Mouse (Mus musculus) Patski (cell line): ENCODE results near the gene Poc1a. TPM values are rescaled to one million over a fixed set of nuclear protein-coding genes. Genes with fewer than 3 reads are reported as not detected.

Experiments used
- ATAC-seq: fragments of 100-300 bp; one replicate; pipeline ENCODE4 v1.8.0; 2021
- CTCF ChIA-PET: fragments of 350-600 bp; sonication (Branson Sonifier 250); formaldehyde crosslinking; loops from one replicate; lab custom pipeline; 2022; ENCODE audit warnings: inconsistent platforms; lab: Charles Lee
- POLR2A ChIA-PET: fragments of 350-600 bp; sonication (Branson Sonifier 250); formaldehyde crosslinking; loops from one replicate; lab custom pipeline; 2022; ENCODE audit warnings: antibody characterized with exemption, inconsistent platforms; lab: Charles Lee
- DNase-seq: peaks from one replicate; pipeline ENCODE4 v3.0.0-alpha.2; 2011; ENCODE audit warnings: low read depth, low spot score
- H3K27me3 ChIP-seq: fragments of 371-371 bp; one replicate; pipeline ENCODE4 v1.5.1; 2021
- CTCF ChIP-seq: fragments of 100-300 bp; IDR thresholded peaks from one replicate; pipeline ENCODE4 v1.5.1; 2021
- in situ Hi-C: fragments of 300-500 bp; cut with MboI; formaldehyde crosslinking; loops from 3 replicates; pipeline ENCODE4 v1.11.1; 2018; ENCODE audit warnings: low pct_unique_long_range_greater_than_20kb, mixed read lengths
- polyA plus RNA-seq: library from polyadenylated mRNA; unstranded; gene quantifications from one replicate; pipeline ENCODE4 v1.2.3, GENCODE M21; 2021

Poc1a gene
- polyA plus RNA-seq, 1 experiment from 2014 or later, result 9.9 TPM

- H3K27me3 ChIP-seq, result no peaks in the 10 kb centered on the region
- in situ Hi-C loops, result no loop called here
- ATAC-seq (no peak), DNase-seq (no peak)
- TF ChIP-seq CTCF, result no peak
- ChIA-PET POLR2A (interaction anchor here (1.2 kb wide), 1 partner anchor 131 kb away, joined by 4 read pairs; no protein-coding TSS in a partner anchor), CTCF (interaction anchor here (0.9 to 9.2 kb wide), 6 partner anchors 15 to 186 kb away, joined by 3 to 76 read pairs (median 5); partner anchors contain the start of genes Dusp7 and Parp3)
Observed at GRCm38 (mm10) chr9:106290636-106291122, 9.8 kb downstream of the Poc1a start.

DNA sequence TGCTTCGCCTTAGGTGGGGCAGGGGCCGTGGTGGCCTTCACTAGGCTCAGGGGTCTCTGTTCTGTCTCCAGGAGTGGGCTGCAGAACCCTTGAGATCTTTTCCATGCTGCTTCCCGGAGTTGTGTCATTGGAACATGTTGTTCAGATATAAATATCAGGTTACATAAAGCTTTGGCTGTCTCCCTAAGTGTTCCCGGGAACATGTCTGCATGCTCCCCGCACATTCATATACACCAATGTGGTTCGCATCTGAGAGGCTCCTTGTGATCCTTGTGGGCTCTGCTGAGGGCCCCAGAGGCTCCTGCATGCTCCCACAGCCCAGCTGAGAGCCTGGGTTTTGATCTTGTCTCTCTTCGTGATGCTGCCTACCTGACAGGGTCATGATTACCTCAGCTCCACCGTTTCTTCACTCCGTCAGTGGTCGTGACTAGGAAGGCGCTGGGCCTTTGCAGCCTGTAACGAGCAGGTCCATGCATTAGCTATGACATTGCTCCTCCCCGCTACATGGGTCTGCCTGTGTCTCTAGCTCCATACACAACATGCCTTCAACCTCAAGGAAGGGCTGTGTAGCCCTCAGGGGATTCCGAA is 12.8 kb downstream of the Poc1a start:
- TF ChIP-seq CTCF, result no peak
- DNase-seq (no peak), ATAC-seq (no peak)
- POLR2A ChIA-PET, result no interaction called here
- no peaks in the 10 kb centered on the region for H3K27me3 ChIP-seq
- in situ Hi-C loops, result no loop called here
- CTCF ChIA-PET, result interaction anchor here (1.0 to 1.1 kb wide), 2 partner anchors 128 to 183 kb away, joined by 3 read pairs; partner anchors contain the start of gene Rrp9

- ATAC-seq, result no peak
- no peak for DNase-seq
- no peaks in the 10 kb centered on the region for H3K27me3 ChIP-seq
- TF ChIP-seq CTCF, result no peak
- ChIA-PET POLR2A (no interaction called here), CTCF (interaction anchor here (1.0 kb wide), 1 partner anchor 10 kb away, joined by 3 read pairs; no protein-coding TSS in a partner anchor)
- in situ Hi-C loops, result no loop called here
Observed at GRCm38 (mm10) chr9:106296637-106297174, 15.8 kb downstream of the Poc1a start.

DNA sequence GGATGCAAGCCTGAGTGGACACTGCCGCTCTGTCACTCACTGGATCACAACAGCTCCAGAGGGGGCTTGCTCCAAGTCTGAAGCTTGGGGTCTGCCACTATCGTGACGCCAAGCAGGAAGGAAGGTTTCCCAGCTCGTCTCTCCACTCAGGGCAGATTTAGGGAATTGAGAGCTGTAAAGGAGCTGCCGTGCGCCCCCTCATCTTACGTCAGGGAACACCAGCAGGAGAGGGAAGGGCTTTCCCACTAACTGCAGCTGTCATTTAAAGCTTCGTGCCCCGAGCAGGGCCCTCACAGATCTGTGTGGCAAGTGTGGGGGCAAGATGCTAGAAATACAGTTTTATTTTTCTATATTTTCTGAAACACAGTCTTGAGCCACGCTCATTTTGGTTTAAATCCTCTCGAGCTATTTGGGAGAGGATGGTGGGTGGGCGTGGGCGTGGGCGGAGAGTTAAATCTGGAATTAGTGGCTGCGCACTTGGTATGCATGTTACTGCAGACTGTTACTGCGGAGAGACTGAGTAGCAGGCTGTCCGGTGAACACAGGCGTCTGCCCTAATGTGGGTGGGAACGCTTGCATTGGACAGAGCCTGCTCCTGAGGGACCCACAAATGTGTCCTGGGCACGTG is 19.4 kb downstream of the Poc1a start:
- ChIA-PET POLR2A (no interaction called here), CTCF (interaction anchor here (1.7 kb wide), 1 partner anchor 121 kb away, joined by 7 read pairs; no protein-coding TSS in a partner anchor)
- TF ChIP-seq CTCF, result no peak
- no peak for ATAC-seq
- in situ Hi-C loops, result no loop called here
- no peaks in the 10 kb centered on the region for H3K27me3 ChIP-seq
- DNase-seq, result no peak

GRCm38 (mm10) chr9:106300949-106301348 is 20.1 kb downstream of the Poc1a start:
- ATAC-seq (no peak), DNase-seq (no peak)
- CTCF ChIA-PET, result no interaction called here
- no peaks in the 10 kb centered on the region for H3K27me3 ChIP-seq
- POLR2A ChIA-PET, result no interaction called here
- TF ChIP-seq CTCF, result no peak
- in situ Hi-C loops, result no loop called here

DNA sequence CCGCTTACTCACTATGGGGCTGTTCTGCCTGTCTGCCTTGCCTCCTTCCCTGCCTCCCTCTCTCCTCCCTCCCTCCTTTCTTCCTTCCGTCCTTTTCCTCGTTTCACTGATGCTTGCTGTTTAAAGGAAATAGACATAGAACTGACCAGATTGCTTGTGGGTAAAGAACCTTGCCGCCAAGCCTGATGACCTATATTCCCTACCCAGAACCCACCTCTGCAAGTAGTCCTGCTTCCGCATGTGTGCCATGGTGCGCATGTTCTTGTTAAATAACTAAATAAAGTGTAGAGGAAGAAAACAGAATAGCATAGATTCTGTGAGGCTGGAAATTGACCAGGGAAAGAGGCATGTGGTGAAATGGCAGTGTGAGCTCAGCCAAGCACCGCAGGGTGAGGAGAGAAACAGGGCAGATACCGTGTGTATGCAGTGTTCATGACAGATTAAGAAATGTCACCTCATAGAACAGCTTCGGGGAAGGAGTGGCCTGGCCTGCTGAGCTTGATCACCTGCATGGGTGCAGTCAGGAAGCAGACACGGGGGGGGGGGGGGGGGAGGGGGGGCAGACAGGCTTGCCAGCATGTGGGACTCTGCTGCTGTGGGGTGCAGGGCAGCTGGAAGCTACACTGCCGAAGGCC is 20.7 kb downstream of the Poc1a start:
- ATAC-seq, result no peak
- in situ Hi-C loops, result no loop called here
- ChIA-PET CTCF (no interaction called here), POLR2A (no interaction called here)
- DNase-seq, result no peak
- no peak for TF ChIP-seq CTCF
- no peaks in the 10 kb centered on the region for H3K27me3 ChIP-seq

DNA sequence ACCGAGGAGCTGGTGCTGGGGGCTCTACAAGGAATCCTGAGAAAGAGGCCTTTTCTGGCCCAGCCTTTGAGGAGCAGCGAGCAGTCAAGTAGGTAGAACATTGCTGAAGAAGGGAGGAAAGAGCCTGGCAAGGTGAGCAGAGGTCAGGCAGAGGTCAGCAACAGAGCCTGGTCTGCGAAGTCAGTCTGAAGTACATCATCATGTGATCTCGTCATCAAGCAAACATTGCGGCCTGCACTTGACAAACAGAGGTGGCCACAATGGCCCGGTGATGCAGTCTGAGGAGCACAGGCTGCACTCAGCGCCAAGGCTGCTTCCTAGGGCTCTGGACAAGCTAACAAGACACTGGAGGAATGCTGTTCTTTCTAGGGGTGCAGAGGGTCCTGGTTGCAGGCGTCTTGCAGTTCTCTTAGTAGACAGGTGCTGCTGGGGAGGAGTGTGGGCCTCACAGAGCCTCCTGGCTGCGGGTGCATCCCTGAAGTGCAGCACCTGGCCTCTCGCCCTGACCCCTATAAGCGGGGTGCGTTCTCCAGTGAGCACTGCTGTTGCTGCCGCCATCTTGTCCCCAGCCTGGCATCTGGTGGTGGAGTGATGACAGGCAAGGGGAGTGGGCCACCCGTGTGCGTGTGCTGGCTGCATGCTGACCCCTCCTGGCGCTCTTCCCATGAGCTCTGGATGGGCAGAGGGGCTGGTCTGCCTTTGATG is 21.7 kb downstream of the Poc1a start:
- DNase-seq (no peak), ATAC-seq (no peak)
- in situ Hi-C loops, result no loop called here
- POLR2A ChIA-PET, result no interaction called here
- TF ChIP-seq CTCF, result no peak
- H3K27me3 ChIP-seq, result no peaks in the 10 kb centered on the region
- CTCF ChIA-PET, result interaction anchor here (0.9 to 7.4 kb wide), 4 partner anchors 13 to 174 kb away, joined by 3 to 82 read pairs (median 4); partner anchors contain the start of gene Parp3

DNA sequence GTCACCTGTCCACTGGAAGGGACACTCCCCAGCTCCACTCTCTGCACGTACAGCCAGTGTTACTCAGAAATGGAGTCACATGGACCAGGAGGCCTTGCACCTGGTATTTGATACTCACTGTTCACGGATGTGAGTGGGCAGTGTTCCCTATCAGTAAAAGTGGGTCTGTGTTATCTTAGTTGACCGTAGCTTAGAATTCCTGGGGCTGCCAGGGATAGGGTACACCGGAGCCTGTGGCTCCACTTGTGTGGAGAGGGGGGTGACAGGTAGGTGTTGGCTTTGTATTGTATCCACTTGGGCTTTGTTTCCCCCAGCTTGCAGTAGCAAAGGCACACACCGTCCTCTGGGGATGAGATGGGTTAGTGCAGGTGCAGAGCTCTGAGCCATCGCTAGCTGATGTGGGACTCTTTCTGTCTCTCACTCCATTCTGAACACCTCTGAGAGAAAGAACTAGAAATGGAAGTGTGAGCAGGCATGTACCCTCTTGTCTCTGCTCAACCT is 22.6 kb downstream of the Poc1a start:
- CTCF ChIA-PET, result interaction anchor here (1.0 to 7.4 kb wide), 3 partner anchors 14 to 174 kb away, joined by 3 to 82 read pairs (median 4); partner anchors contain the start of gene Parp3
- H3K27me3 ChIP-seq, result no peaks in the 10 kb centered on the region
- TF ChIP-seq CTCF, result no peak
- no peak for DNase-seq
- in situ Hi-C loops, result no loop called here
- POLR2A ChIA-PET, result no interaction called here
- ATAC-seq, result no peak

- POLR2A ChIA-PET, result no interaction called here
- CTCF ChIA-PET, result interaction anchor here (0.9 to 7.4 kb wide), 9 partner anchors 14 to 172 kb away, joined by 3 to 82 read pairs (median 3); partner anchors contain the start of gene Dusp7
- H3K27me3 ChIP-seq, result no peaks in the 10 kb centered on the region
- no peak for ATAC-seq
- peak; percentile 48 for DNase-seq
- TF ChIP-seq CTCF, result no peak
- in situ Hi-C loops, result loop anchor here (5.0 kb wide), 2 partner anchors 42 to 117 kb away; no protein-coding TSS in a partner anchor
Observed at GRCm38 (mm10) chr9:106305228-106305627, 24.4 kb downstream of the Poc1a start.
